Mouse (Mus musculus) left cerebral cortex, adult 18-20 months (tissue): ENCODE results near the gene Gm42417. TPM values are rescaled to one million over a fixed set of nuclear protein-coding genes. Genes with fewer than 3 reads are reported as not detected.

Experiments used
- DNase-seq, 2 experiments: peaks; one replicate each; pipeline ENCODE4 v3.0.0; 2021 to 2022; ENCODE audit warnings: low spot score in 2 of 2, mixed read lengths in 1 of 2
- total RNA-seq, 2 experiments: library from RNA; stranded (reverse); gene quantifications; 2 replicates each; pipeline ENCODE4 v1.2.3; 2021

Gene Gm42417
- total RNA-seq, 2 experiments from 2014 or later = 0.77 TPM; not detected in 1

- no peak for DNase-seq
Measured at GRCm38 (mm10) chr1:36564101-36564500, 24.9 kb upstream of the Gm42417 start.

GRCm38 (mm10) chr1:36563632-36564031 lies 24.4 kb upstream of the Gm42417 start:
- no peak for DNase-seq

- no peak for DNase-seq
Measured at GRCm38 (mm10) chr1:36563197-36563596, 24.0 kb upstream of the Gm42417 start.

GRCm38 (mm10) chr1:36562388-36562787 lies 23.2 kb upstream of the Gm42417 start:
- DNase-seq = no peak

- DNase-seq = no peak
Measured at GRCm38 (mm10) chr1:36560903-36561302, 21.7 kb upstream of the Gm42417 start.

GRCm38 (mm10) chr1:36559888-36560287 lies 20.7 kb upstream of the Gm42417 start:
- DNase-seq = no peak

GRCm38 (mm10) chr1:36559256-36559655 lies 20.0 kb upstream of the Gm42417 start:
- DNase-seq = no peak

- peak; percentile 67 to 82 for DNase-seq
Measured at GRCm38 (mm10) chr1:36558031-36558993, 19.1 kb upstream of the Gm42417 start, which contains the start of gene Sema4c. Gene Sema4c (minus strand): TSS chr1:36558349.

- peak; percentile 64 to 65 for DNase-seq
Measured at GRCm38 (mm10) chr1:36557457-36558011, 18.3 kb upstream of the Gm42417 start.

GRCm38 (mm10) chr1:36556553-36557456 lies 17.6 kb upstream of the Gm42417 start:
- DNase-seq = peak; percentile 91 to 96

GRCm38 (mm10) chr1:36555798-36556395 lies 16.7 kb upstream of the Gm42417 start:
- no peak for DNase-seq

- DNase-seq = no peak
Measured at GRCm38 (mm10) chr1:36554633-36555399, 15.6 kb upstream of the Gm42417 start.

- no peak for DNase-seq
Measured at GRCm38 (mm10) chr1:36552506-36552905, 13.3 kb upstream of the Gm42417 start.

GRCm38 (mm10) chr1:36551904-36552303 lies 12.7 kb upstream of the Gm42417 start:
- DNase-seq = no peak

- no peak for DNase-seq
Measured at GRCm38 (mm10) chr1:36550075-36550863, 11.0 kb upstream of the Gm42417 start.

GRCm38 (mm10) chr1:36549491-36549890 lies 10.3 kb upstream of the Gm42417 start:
- no peak for DNase-seq

- no peak for DNase-seq
Measured at GRCm38 (mm10) chr1:36548771-36549170, 9.5 kb upstream of the Gm42417 start.

- DNase-seq = peak in 1 of 2 experiments; percentile 47
Measured at GRCm38 (mm10) chr1:36547981-36548598, 8.9 kb upstream of the Gm42417 start.
